Mouse (Mus musculus) thymus, postnatal 0 days (tissue): Measurements from ENCODE around the gene Frmpd4. TPM values are rescaled to one million over a fixed set of nuclear protein-coding genes. Genes with fewer than 3 reads are reported as not detected.

Source experiments
- DNase-seq: peaks from one replicate; pipeline ENCODE4 v3.0.0-alpha.2; 2015; ENCODE audit warnings: low spot score
- polyA plus RNA-seq: library from polyadenylated mRNA; unstranded; fragments of >200 nt; fragmentation: Nextera tagmentation; extraction: Ambion mirVana; gene quantifications from 2 replicates; pipeline ENCODE4 v1.2.1, GENCODE M21; 2015

Frmpd4 gene
- 0.01 and 0.03 TPM in 2 replicates for polyA plus RNA-seq

GRCm38 (mm10) chrX:168577131-168577530, at the start of gene Frmpd4:
TSS of gene Frmpd4 (minus strand) at chrX:168577231.
- DNase-seq = no peak

GRCm38 (mm10) chrX:168595193-168595592, 18.2 kb upstream of the Frmpd4 start:
- DNase-seq = no peak

GRCm38 (mm10) chrX:168584303-168584702, 7.3 kb upstream of the Frmpd4 start:
- no peak for DNase-seq

GRCm38 (mm10) chrX:168571808-168572207, 5.2 kb downstream of the Frmpd4 start:
- DNase-seq = no peak

- no peak for DNase-seq
Observed at GRCm38 (mm10) chrX:168569231-168569630, 7.8 kb downstream of the Frmpd4 start.

- DNase-seq = no peak
Observed at GRCm38 (mm10) chrX:168505254-168505653, 71.8 kb downstream of the Frmpd4 start.

- no peak for DNase-seq
Observed at GRCm38 (mm10) chrX:168455233-168455632, 121.8 kb downstream of the Frmpd4 start.

- no peak for DNase-seq
Observed at GRCm38 (mm10) chrX:168431206-168431605, 145.8 kb downstream of the Frmpd4 start.

GRCm38 (mm10) chrX:168429814-168430213, 147.2 kb downstream of the Frmpd4 start:
- DNase-seq = no peak

GRCm38 (mm10) chrX:168415403-168415802, 161.6 kb downstream of the Frmpd4 start:
- peak; percentile 26 for DNase-seq

GRCm38 (mm10) chrX:168403512-168403911, 173.5 kb downstream of the Frmpd4 start:
- no peak for DNase-seq

- no peak for DNase-seq
Observed at GRCm38 (mm10) chrX:168350431-168350830, 226.6 kb downstream of the Frmpd4 start.

GRCm38 (mm10) chrX:168349320-168350225, 227.5 kb downstream of the Frmpd4 start:
- DNase-seq = no peak

- DNase-seq = no peak
Observed at GRCm38 (mm10) chrX:168338212-168338611, 238.8 kb downstream of the Frmpd4 start.

GRCm38 (mm10) chrX:168325161-168325560, 251.9 kb downstream of the Frmpd4 start:
- no peak for DNase-seq

GRCm38 (mm10) chrX:168312158-168312557, 264.9 kb downstream of the Frmpd4 start:
- DNase-seq = no peak

- no peak for DNase-seq
Observed at GRCm38 (mm10) chrX:168310143-168310542, 266.9 kb downstream of the Frmpd4 start.

- no peak for DNase-seq
Observed at GRCm38 (mm10) chrX:168292506-168292905, 284.5 kb downstream of the Frmpd4 start.

- no peak for DNase-seq
Observed at GRCm38 (mm10) chrX:168207034-168207433, 370.0 kb downstream of the Frmpd4 start.

- no peak for DNase-seq
Observed at GRCm38 (mm10) chrX:168191944-168192343, 385.1 kb downstream of the Frmpd4 start.

GRCm38 (mm10) chrX:168189563-168189962, 387.5 kb downstream of the Frmpd4 start:
- no peak for DNase-seq

GRCm38 (mm10) chrX:168163001-168163400, 414.0 kb downstream of the Frmpd4 start:
- DNase-seq = no peak

GRCm38 (mm10) chrX:168158866-168159265, 418.2 kb downstream of the Frmpd4 start:
- DNase-seq = no peak
